Mouse (Mus musculus): ENCODE measurements at regions not wholly inside any gene's neighbourhood (a gene's known extent, or its start where the extent isn't known, plus 50 kb on each side); places are given as distances from the start of the nearest gene placed in this dataset.

DNA sequence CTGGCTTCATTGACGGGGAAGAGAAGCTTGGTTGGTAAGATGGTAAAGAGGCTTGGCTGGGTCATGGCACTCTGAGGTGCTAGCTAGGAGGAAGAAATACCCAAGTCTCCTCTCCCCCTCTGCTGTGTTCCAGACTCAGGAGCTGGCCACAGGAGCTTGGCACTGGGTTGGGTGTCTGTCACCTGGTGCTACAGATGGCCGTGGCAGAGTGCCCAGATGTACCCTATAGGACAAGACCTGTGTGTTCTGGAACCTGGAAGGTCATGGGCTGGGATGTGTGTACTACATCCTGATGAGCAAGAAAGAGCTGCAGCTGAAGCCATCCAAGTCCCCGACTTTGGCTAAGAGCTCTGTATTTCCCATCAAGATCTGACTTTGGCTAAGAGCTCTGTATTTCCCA, 72.4 kb downstream of the Nupl2 start:
- in situ Hi-C loops (cut with MboI, MseI), result no loop called here

DNA sequence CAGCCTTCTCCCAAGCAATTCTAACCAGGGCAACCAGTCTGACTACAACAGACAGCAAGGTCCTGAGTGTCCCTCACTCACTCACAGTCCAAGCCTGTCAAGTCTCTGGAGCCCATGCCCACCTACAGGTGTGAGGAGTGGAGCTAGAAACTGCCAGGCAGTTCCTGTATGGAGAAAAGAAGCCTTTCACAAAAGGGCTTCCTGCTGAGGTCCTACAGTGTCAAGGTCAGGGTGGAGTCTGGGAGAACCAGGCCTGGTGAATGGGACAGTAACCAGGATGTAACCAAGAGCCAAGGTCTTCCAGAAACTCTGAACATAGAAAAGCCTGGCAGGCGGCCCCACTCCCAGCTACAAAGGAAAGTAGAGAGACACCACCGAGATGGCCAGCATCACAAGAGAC, 74.2 kb downstream of the Nupl2 start:
- in situ Hi-C loops (cut with MboI, MseI), result no loop called here

DNA sequence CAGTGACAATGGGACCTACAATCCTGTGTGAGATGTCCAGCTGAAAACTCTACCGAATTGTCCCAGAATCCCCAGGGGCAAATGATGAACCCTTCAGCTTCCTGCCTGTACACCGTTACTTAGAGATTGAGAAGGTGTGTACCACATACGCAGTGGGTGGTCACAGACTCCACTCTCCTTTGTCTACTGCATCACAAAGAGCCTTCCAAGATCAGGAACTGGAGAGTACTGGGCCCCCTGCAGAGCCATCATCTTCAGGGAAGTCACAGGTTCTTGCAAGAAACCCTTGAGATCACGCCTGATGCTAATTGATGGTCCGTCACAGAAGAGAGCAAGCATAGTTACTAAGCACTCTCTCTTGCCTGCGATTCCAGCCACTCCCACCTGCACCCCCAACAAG, 79.4 kb downstream of the Nupl2 start:
- in situ Hi-C loops (cut with MboI, MseI), result no loop called here

DNA sequence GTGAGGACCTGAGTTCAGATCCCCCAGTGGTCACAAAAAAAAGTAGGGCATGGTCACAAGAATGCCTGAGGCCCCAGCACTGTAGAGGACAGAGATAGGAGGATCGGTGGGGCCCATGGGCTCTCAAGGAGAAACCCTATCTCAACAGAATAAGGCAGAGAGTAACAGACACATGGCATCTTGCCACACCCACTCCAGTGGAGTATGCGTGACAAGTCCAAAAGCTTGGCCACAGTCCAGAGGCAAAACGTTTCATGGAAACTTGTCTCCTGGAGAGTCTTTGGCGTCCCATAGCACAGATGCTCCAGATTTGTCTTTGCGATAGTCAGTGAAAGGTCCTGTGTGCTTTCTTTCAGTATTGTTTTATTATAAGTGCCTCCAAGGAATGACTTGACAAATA, 90.7 kb downstream of the Nupl2 start:
- in situ Hi-C loops (cut with MboI, MseI), result no loop called here

DNA sequence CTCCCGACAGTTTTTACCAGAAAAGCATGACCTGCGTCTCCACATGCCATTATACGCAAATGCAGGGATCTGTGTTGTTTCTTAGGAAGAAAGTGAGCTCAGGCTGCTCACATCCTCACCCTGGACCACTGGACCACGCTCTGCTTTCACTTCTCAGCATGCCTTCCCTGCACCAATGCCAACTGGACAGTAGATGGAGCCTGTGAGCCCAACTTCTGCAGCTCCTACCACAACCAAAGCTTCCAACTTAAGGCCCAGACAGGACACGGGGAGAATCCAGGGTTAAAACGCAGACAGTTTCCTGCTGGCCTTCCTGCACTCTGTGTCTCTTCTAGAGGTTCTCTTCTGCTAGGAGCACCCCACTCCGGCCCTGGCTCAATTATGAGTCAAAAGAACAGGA, 90.3 kb downstream of the Kcnh2 start:
- in situ Hi-C loops (cut with MboI, MseI), result loop anchor here in 1 of 2 experiments (10.0 kb wide), 1 partner anchor 194 kb away; the partner anchor contains the start of gene Agap3

DNA sequence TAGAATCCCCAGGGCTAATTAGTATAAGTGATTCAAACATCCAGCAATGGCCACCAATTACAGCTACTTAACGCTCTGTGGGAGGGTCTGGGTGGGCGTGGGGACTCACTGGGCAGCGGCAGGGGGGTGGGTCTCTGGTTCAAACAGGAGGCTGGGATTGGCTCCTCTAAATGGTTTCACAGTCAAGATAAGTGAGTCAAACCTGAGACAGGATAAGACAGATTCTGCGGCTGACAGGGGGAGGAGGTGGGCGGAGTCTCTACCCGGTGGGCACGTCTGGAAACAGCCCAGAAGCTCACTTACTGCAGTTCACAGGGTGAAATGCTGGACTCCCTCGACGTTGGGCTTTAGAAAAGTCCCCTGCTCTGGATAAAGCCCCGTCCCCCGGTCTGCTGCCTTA, 89.3 kb downstream of the Kcnh2 start:
- in situ Hi-C loops (cut with MboI, MseI), result loop anchor here in 1 of 2 experiments (10.0 kb wide), 1 partner anchor 193 kb away; the partner anchor contains the start of gene Agap3

DNA sequence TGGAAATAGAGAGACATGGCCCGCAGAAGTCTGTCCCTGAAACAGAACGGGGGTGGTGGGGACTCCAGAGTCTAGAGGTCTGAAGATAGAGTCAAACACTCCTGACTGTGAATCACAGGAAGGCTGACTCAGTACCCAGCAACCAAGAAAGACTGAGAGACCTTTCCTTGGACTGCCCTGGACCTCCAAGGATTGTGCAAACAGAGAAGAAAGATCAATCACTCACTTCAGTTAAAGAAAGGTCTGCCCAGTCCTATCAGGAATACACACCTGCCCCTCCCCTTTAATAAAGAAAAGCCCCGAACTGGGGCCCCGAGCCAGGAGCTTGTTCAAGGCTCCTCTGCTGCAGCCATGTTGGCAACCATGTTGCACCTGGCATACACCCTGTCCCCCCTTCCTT, 87.3 kb downstream of the Kcnh2 start:
- in situ Hi-C loops (cut with MboI, MseI), result loop anchor here in 1 of 2 experiments (10.0 kb wide), 1 partner anchor 191 kb away; the partner anchor contains the start of gene Agap3

DNA sequence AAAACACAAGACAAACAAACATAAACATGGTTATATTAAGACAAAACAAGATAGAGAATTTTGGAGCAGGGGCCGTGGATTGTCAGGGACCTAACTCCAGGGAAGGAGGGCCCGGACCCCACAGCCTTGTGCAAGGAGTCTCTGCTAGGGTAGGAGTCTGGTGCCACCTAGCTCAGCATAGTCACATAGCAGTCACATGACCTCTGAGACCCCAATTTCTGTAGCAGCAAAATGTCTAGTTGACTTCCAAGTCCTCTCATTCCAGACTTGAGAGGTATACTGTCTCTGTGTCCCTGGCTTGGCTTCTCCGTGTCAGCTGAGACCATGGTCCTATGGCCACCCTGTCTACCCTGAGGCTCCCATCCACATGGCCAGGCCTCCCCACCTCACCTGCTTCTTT, 86.0 kb downstream of the Kcnh2 start:
- in situ Hi-C loops (cut with MboI, MseI), result loop anchor here (5.0 to 10.0 kb wide), 2 partner anchors 97 to 189 kb away; partner anchors contain the start of genes Nos3 (in 2 of the 2) and Agap3 (in 1 of the 2)

DNA sequence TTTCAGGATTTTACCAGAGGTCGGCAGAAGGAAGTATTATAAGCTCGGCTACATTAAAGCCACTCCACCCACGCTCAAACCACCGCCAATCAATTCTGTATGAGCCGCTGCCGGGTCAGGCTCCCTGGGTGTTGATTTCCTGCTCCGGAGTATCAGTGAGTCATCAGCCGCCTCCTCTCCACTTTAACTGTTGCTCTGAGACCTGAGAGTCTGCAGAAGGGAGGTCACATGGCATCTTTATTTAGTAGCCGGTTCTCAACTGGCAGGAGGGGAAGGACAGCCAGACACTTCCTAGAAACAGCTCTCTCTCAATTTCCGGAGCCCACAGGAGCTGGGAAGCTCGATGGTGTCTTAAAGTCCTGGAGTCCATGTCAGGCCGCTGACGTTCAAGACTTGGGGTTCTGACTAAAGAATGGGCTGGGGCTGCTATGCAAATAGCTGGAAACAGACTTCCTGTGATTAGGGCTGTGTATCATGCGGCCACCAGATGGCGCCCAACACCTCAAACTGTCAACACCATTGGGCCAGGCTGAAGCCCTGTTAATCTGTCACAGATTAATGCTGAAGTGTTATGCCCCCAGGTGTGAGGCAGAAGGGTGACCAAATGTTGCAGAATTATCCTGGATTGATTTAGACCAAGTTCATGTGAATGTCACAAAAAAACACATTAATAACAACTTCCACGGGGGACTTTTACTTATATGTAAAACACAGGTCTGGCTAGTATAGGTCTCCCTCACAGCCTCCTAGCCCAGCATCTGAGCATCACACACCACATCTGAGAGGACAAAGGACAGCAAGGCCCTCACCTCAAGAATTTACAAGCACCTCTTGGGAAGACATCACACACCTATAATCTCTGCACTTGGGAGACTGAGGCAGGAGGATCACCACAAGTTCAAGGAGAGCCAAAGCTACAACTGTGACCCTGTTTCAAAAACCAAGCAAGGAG, 84.8 kb downstream of the Kcnh2 start:
- in situ Hi-C loops (cut with MboI, MseI), result loop anchor here (5.0 to 10.0 kb wide), 2 partner anchors 96 to 188 kb away; partner anchors contain the start of genes Nos3 (in 2 of the 2) and Agap3 (in 1 of the 2)

Data from T-helper 17 cell (primary cell).